Mouse (Mus musculus) brain, embryonic 18.5 days (tissue): ENCODE results near the gene Rcsd1.
"Not testable (repeated sequence)": the region's sequence is repeated elsewhere in the genome, so short reads cannot be mapped to it uniquely, and the experiment has no call there.

Experiments
- DNase-seq: peaks from one replicate; pipeline ENCODE4 v3.0.0-alpha.2; 2012; ENCODE audit warnings: low read depth, low spot score

Gene Rcsd1

GRCm38 (mm10) chr1:165691516-165691915, 18.0 kb downstream of the Rcsd1 start:
- DNase-seq = no peak

GRCm38 (mm10) chr1:165689845-165690244, 19.7 kb downstream of the Rcsd1 start:
- DNase-seq = no peak

- DNase-seq = no peak
Measured at GRCm38 (mm10) chr1:165687861-165688260, 21.7 kb downstream of the Rcsd1 start.

GRCm38 (mm10) chr1:165686963-165687362, 22.6 kb downstream of the Rcsd1 start:
- DNase-seq = no peak

- DNase-seq = no peak
Measured at GRCm38 (mm10) chr1:165686349-165686748, 23.2 kb downstream of the Rcsd1 start.

GRCm38 (mm10) chr1:165684261-165685203, 25.0 kb downstream of the Rcsd1 start:
- no peak for DNase-seq

GRCm38 (mm10) chr1:165682056-165682853, 27.3 kb downstream of the Rcsd1 start:
- DNase-seq = no peak

GRCm38 (mm10) chr1:165681045-165681794, 28.3 kb downstream of the Rcsd1 start:
- DNase-seq = no peak

GRCm38 (mm10) chr1:165680086-165680485, 29.5 kb downstream of the Rcsd1 start:
- not testable (repeated sequence) for DNase-seq

GRCm38 (mm10) chr1:165679618-165679997, 29.9 kb downstream of the Rcsd1 start:
- no peak for DNase-seq

GRCm38 (mm10) chr1:165678861-165679617, 30.5 kb downstream of the Rcsd1 start:
- DNase-seq = no peak

- no peak for DNase-seq
Measured at GRCm38 (mm10) chr1:165677558-165677957, 32.0 kb downstream of the Rcsd1 start.

- no peak for DNase-seq
Measured at GRCm38 (mm10) chr1:165676993-165677392, 32.6 kb downstream of the Rcsd1 start.

GRCm38 (mm10) chr1:165675167-165675566, 34.4 kb downstream of the Rcsd1 start:
- DNase-seq = no peak

- DNase-seq = no peak
Measured at GRCm38 (mm10) chr1:165672355-165672754, 37.2 kb downstream of the Rcsd1 start.

- no peak for DNase-seq
Measured at GRCm38 (mm10) chr1:165670056-165670455, 39.5 kb downstream of the Rcsd1 start.

- no peak for DNase-seq
Measured at GRCm38 (mm10) chr1:165668904-165669303, 40.7 kb downstream of the Rcsd1 start.

GRCm38 (mm10) chr1:165667380-165667779, 42.2 kb downstream of the Rcsd1 start:
- no peak for DNase-seq

GRCm38 (mm10) chr1:165666944-165667343, 42.6 kb downstream of the Rcsd1 start:
- no peak for DNase-seq

GRCm38 (mm10) chr1:165665758-165666157, 43.8 kb downstream of the Rcsd1 start:
- DNase-seq = no peak

GRCm38 (mm10) chr1:165663277-165663676, 46.3 kb downstream of the Rcsd1 start:
- DNase-seq = no peak
